Mouse (Mus musculus): ENCODE measurements at regions not wholly inside any gene's neighbourhood (a gene's known extent, or its start where the extent isn't known, plus 50 kb on each side); places are given as distances from the start of the nearest gene placed in this dataset.

GRCm38 (mm10) chr2:50916323-50917221 lies 232.3 kb downstream of the Rnd3 start:
- DNase-seq, result no peak

GRCm38 (mm10) chr2:50915149-50915548 lies 233.8 kb downstream of the Rnd3 start:
- DNase-seq, result no peak

- no peak for DNase-seq
Measured at GRCm38 (mm10) chr2:50914176-50914575, 234.7 kb downstream of the Rnd3 start.

GRCm38 (mm10) chr2:50908762-50909161 lies 240.1 kb downstream of the Rnd3 start:
- no peak for DNase-seq

- no peak for DNase-seq
Measured at GRCm38 (mm10) chr2:50902701-50903100, 246.2 kb downstream of the Rnd3 start.

GRCm38 (mm10) chr2:50902220-50902619 lies 246.7 kb downstream of the Rnd3 start:
- DNase-seq, result no peak

- DNase-seq, result no peak
Measured at GRCm38 (mm10) chr2:50888992-50889391, 259.9 kb downstream of the Rnd3 start.

GRCm38 (mm10) chr2:50887954-50888353 lies 261.0 kb downstream of the Rnd3 start:
- no peak for DNase-seq

GRCm38 (mm10) chr2:50885924-50886315 lies 263.0 kb downstream of the Rnd3 start:
- DNase-seq, result no peak

GRCm38 (mm10) chr2:50885280-50885923 lies 263.5 kb downstream of the Rnd3 start:
- DNase-seq, result no peak

- DNase-seq, result no peak
Measured at GRCm38 (mm10) chr2:50881514-50882038, 267.3 kb downstream of the Rnd3 start.

GRCm38 (mm10) chr2:50880806-50881205 lies 268.1 kb downstream of the Rnd3 start:
- no peak for DNase-seq

GRCm38 (mm10) chr2:50877716-50878115 lies 271.2 kb downstream of the Rnd3 start:
- DNase-seq, result no peak

GRCm38 (mm10) chr2:50875072-50875471 lies 273.8 kb downstream of the Rnd3 start:
- DNase-seq, result no peak

GRCm38 (mm10) chr2:50853538-50854244 lies 295.2 kb downstream of the Rnd3 start:
- no peak for DNase-seq

GRCm38 (mm10) chr2:50852413-50852919 lies 296.4 kb downstream of the Rnd3 start:
- no peak for DNase-seq

GRCm38 (mm10) chr2:50850071-50850470 lies 298.8 kb downstream of the Rnd3 start:
- DNase-seq, result no peak

- no peak for DNase-seq
Measured at GRCm38 (mm10) chr2:50841881-50842280, 307.0 kb downstream of the Rnd3 start.

GRCm38 (mm10) chr2:50835511-50836320 lies 313.2 kb downstream of the Rnd3 start:
- DNase-seq, result no peak

GRCm38 (mm10) chr2:50833791-50834190 lies 315.1 kb downstream of the Rnd3 start:
- no peak for DNase-seq

- DNase-seq, result no peak
Measured at GRCm38 (mm10) chr2:50832471-50832870, 316.4 kb downstream of the Rnd3 start.

GRCm38 (mm10) chr2:50830056-50830720 lies 318.7 kb downstream of the Rnd3 start:
- no peak for DNase-seq

All from right cerebral cortex, postnatal 25 days (tissue).